Mouse (Mus musculus) heart, postnatal 14 days (tissue): Measurements from ENCODE around the gene Mtmr11. TPM values are rescaled to one million over a fixed set of nuclear protein-coding genes. Genes with fewer than 3 reads are reported as not detected.
"Not testable (repeated sequence)": the region's sequence is repeated elsewhere in the genome, so short reads cannot be mapped to it uniquely, and the experiment has no call there.

Experiments
- DNase-seq, 2 experiments: peaks; one replicate each; pipeline ENCODE4 v3.0.0; 2021 to 2022
- intact Hi-C: fragments of 180-260 bp; cut with DNase I; formaldehyde crosslinking; loops from one replicate; pipeline ENCODE4 v1.15.1; 2025
- microRNA-seq, 2 experiments: library from miRNA; unstranded; fragments of <30 nt; microRNA quantifications; one replicate each; pipeline ENCODE4 v1.2.0; 2021 to 2022
- total RNA-seq, 2 experiments: library from RNA; stranded (reverse); gene quantifications; 2 replicates each; pipeline ENCODE4 v1.2.3; 2021

Mtmr11 gene
- total RNA-seq, 2 experiments from 2014 or later, result 3.1 to 4.0 TPM

- intact Hi-C loops, DNase-seq: not testable (repeated sequence)
Observed at GRCm38 (mm10) chr3:96198601-96199251, 36.9 kb downstream of the Mtmr11 start.

- intact Hi-C loops, result loop anchor here (10.0 kb wide), 1 partner anchor 55 kb away; no protein-coding TSS in a partner anchor
- DNase-seq, result no peak
Observed at GRCm38 (mm10) chr3:96199731-96200130, 37.9 kb downstream of the Mtmr11 start.

GRCm38 (mm10) chr3:96207819-96208218, 46.0 kb downstream of the Mtmr11 start:
- intact Hi-C loops, result loop anchor here (10.0 kb wide), 1 partner anchor 47 kb away; no protein-coding TSS in a partner anchor
- no peak for DNase-seq

GRCm38 (mm10) chr3:96209242-96209641, 47.4 kb downstream of the Mtmr11 start:
- intact Hi-C loops, result loop anchor here (10.0 kb wide), 1 partner anchor 46 kb away; no protein-coding TSS in a partner anchor
- DNase-seq, result peak in 1 of 2 experiments; percentile 41

GRCm38 (mm10) chr3:96219191-96219641, 57.4 kb downstream of the Mtmr11 start:
- intact Hi-C loops, result no loop called here
- DNase-seq, result peak in 1 of 2 experiments; percentile 30

- intact Hi-C loops, result loop anchor here (1.0 to 2.0 kb wide), 2 partner anchors 44 to 47 kb away; partner anchors contain the start of genes Hist2h4 and Sf3b4
Observed at GRCm38 (mm10) chr3:96219661-96220130, 57.9 kb downstream of the Mtmr11 start, which contains the start of the genes Bola1 and Hist2h2ab. TSS of gene Bola1 (minus strand) at chr3:96219709. TSS of gene Hist2h2ab (plus strand) at chr3:96219865.

GRCm38 (mm10) chr3:96220131-96220764, 58.4 kb downstream of the Mtmr11 start:
- intact Hi-C loops, result loop anchor here (1.0 to 2.0 kb wide), 2 partner anchors 43 to 47 kb away; partner anchors contain the start of genes Hist2h4 and Sf3b4
- not testable (repeated sequence) for DNase-seq

More at GRCm38 (mm10) chr3:96219661-96220130, 57.9 kb downstream of the Mtmr11 start, which contains the start of the genes Bola1 and Hist2h2ab:
- peak; percentile 73 to 76 for DNase-seq

- intact Hi-C loops, result loop anchor here (1.0 to 2.0 kb wide), 2 partner anchors 42 to 48 kb away; partner anchors contain the start of genes Hist2h4 and Sf3b4
Observed at GRCm38 (mm10) chr3:96220765-96221639, 59.2 kb downstream of the Mtmr11 start, which contains the start of the genes Hist2h2ac and Hist2h2be. TSS of gene Hist2h2ac (minus strand) at chr3:96220880. TSS of gene Hist2h2be (plus strand) at chr3:96221119.

More at GRCm38 (mm10) chr3:96220765-96221639, 59.2 kb downstream of the Mtmr11 start, which contains the start of the genes Hist2h2ac and Hist2h2be:
- DNase-seq, result peak; percentile 81 to 84

Small RNA genes lying within 50 kb of the gene (microRNA-seq; reads per million reads assigned to microRNA genes)
- 0 to 0.81 reads per million in 2 experiments for gene Gm44492

Other genes starting within 250 kb of the Mtmr11 start
- gene Anp32e, start 232.8 kb upstream of the Mtmr11 start, total RNA-seq, result 10 to 100 TPM; 72.7 to 86.1 TPM
- 10 to 100 TPM; 92.3 to 93.0 TPM for gene Plekho1, start 166.0 kb upstream of the Mtmr11 start, total RNA-seq
- gene Vps45, start 103.5 kb upstream of the Mtmr11 start, total RNA-seq, result 10 to 100 TPM; 27.7 to 29.7 TPM
- 10 to 100 TPM; 49.4 to 54.4 TPM for gene Otud7b, start 57.5 kb upstream of the Mtmr11 start, total RNA-seq
- 10 to 100 TPM; 18.3 to 22.3 TPM for gene Sf3b4, start 10.3 kb downstream of the Mtmr11 start, total RNA-seq
- 1 to 10 TPM; 7.0 to 7.7 TPM for gene Sv2a, start 19.1 kb downstream of the Mtmr11 start, total RNA-seq
- gene Bola1, start 57.7 kb downstream of the Mtmr11 start, total RNA-seq, result 10 to 100 TPM; 17.5 to 18.2 TPM
- 1 to 10 TPM; 4.4 to 5.2 TPM for gene Hist2h2ab, start 57.9 kb downstream of the Mtmr11 start, total RNA-seq
- gene Hist2h2ac, start 58.9 kb downstream of the Mtmr11 start, total RNA-seq, result 10 to 100 TPM; 47.6 to 77.3 TPM
- gene Hist2h2be, start 59.1 kb downstream of the Mtmr11 start, total RNA-seq, result 1 to 10 TPM; 6.9 to 7.7 TPM
- 10 to 100 TPM; 22.1 to 48.5 TPM for gene Hist2h3c2, start 77.1 kb downstream of the Mtmr11 start, total RNA-seq
- gene Hist2h2aa2, start 78.3 kb downstream of the Mtmr11 start, total RNA-seq, result 100 to 1,000 TPM; 357 to 468 TPM
- 10 to 100 TPM; 13.0 to 17.3 TPM for gene Hist2h2aa1, start 83.5 kb downstream of the Mtmr11 start, total RNA-seq
- 1 to 10 TPM in 1 of 2 experiments, not detected in 1; 1.1 TPM for gene Hist2h3c1, start 84.7 kb downstream of the Mtmr11 start, total RNA-seq
- gene Hist2h4, start 101.3 kb downstream of the Mtmr11 start, total RNA-seq, result 10 to 100 TPM; 26.0 to 42.3 TPM
- 100 to 1,000 TPM; 125 to 254 TPM for gene Hist2h3b, start 106.7 kb downstream of the Mtmr11 start, total RNA-seq
- 100 to 1,000 TPM; 121 to 256 TPM for gene Hist2h2bb, start 107.7 kb downstream of the Mtmr11 start, total RNA-seq
- under 1 TPM; 0.45 to 0.46 TPM for gene Fcgr1, start 132.0 kb downstream of the Mtmr11 start, total RNA-seq